Mouse (Mus musculus) cortical plate, adult 2 months (tissue): ENCODE measurements around the gene Cd2.

Experiments
- CTCF ChIP-seq: fragments of 200-500 bp; IDR thresholded peaks from 2 replicates; pipeline ENCODE4 v1.5.1; 2011; ENCODE audit warnings: mild to moderate bottlenecking, control low read depth, low read length; ENCODE audit not compliant: insufficient read depth; ENCODE audit errors: extremely low read depth
- POLR2A ChIP-seq: fragments of 200-500 bp; IDR thresholded peaks from 2 replicates; pipeline ENCODE4 v1.6.1; 2011; ENCODE audit warnings: mild to moderate bottlenecking, low read length, control low read depth; ENCODE audit not compliant: insufficient read depth; ENCODE audit errors: extremely low read depth

DNA sequence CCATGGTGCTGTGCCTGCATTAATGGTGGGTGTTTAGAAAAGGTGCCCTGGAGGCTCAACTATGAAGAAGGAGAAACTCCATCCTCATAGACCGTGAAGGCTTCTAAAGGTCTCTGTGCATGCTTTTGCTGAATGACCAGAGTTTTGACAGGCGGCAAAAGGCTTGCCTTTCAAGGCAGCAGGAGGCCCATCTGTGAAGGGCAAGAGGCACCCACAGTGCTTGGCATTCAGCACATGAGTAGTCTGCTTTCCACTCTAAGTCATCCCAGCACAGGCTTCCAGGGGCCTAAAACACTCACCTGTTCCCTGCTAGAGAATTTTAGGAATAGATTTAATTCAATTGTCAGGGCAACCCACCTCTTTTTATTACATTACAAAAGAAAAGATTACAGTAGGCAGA, 17.3 kb upstream of the Cd2 start:
- TF ChIP-seq POLR2A (no peak), CTCF (no peak)
